Mouse (Mus musculus) stomach, postnatal 0 days (tissue): Measurements from ENCODE around the gene Tcf7l1.

Experiments
- CTCF ChIP-seq: IDR thresholded peaks from 2 replicates; pipeline ENCODE4 v1.5.1; 2016; ENCODE audit warnings: antibody characterized with exemption, low read depth, mild to moderate bottlenecking, moderate library complexity
- EP300 ChIP-seq: optimal IDR thresholded peaks from 2 replicates; pipeline ENCODE3; 2016; ENCODE audit warnings: antibody characterized with exemption

DNA sequence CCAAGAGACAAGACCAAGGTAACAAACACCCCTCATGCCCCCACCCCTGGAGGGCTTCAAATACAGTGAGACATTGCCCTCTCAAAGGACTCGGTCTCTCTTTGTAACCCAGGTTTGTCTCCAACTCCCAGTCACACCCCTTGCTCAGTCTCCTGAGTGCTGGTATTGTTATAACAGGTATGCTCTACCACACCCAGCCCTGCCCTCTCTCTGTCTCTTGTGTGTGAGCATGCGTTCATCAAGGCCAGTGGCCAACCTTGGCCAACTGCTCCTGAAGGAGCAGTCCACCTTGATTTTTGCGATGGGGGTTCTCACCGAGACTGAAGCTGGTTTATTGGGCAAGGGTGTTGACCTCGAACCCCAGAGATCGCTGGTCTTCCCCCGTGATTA is 133.0 kb downstream of the Tcf7l1 start:
- TF ChIP-seq CTCF: no peak
- TF ChIP-seq EP300: no peak
